Mouse (Mus musculus): Measurements from ENCODE around the gene Gm4214. TPM values are rescaled to one million over a fixed set of nuclear protein-coding genes. Genes with fewer than 3 reads are reported as not detected.
"Not testable (repeated sequence)": the region's sequence is repeated elsewhere in the genome, so short reads cannot be mapped to it uniquely, and the experiment has no call there.

Gm4214 gene
- polyA plus RNA-seq (2014; fragmentation: Nextera tagmentation; extraction: Ambion mirVana), result not detected in 2 replicates

DNA sequence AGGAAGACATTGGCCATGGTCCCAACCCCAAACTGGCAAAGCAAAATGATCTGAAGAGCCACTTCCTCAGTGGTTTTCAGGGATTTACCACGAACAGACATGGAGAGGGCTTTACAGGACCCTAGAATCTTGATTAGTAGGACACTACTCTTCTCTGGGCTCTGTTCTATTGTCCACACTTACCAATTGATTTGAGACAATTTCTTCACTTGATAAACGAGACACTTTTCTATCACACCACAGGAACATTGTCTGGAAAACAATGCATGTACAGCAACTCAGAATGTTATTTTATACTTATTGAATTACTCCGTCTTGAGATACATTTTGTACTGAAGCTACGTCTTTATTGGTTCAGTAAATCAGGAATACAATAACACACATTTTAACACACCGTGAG lies at the start of gene Gm4214:
TSS of gene Gm4214 (minus strand) at position 101 of the 400 bp plus-strand sequence.
- WGBS, result no CpG with 5 or more reads among the region's 5 CpGs
- ATAC-seq (ENCODE audit: low FRiP score); H3K4me2 ChIP-seq (replicated peaks; ENCODE audit: low read depth, low read length): not testable (repeated sequence)

DNA sequence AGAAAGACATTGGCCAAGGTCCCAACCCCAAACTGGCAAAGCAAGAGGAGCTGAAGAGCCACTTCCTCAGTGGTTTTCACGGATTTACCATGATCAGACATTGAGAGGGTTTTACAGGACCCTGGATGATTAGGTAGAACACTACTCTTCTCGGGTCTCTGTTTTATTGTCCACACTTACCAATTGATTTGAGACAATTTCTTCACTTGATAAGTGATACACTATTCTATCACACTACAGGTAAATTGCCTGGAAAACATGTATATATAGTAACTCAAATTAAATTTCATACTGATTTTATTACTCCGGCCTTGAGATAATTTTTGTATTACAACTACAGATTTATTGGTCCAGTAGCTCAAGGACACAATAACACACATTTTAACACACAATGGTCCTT lies 35.4 kb upstream of the Gm4214 start, which contains the start of gene Gm4216:
TSS of gene Gm4216 (minus strand) at position 101 of the 400 bp plus-strand sequence.
- H3K9me3 ChIP-seq (ENCODE audit: control insufficient read depth, low read length); H3K4me1 ChIP-seq (replicated peaks; ENCODE audit: control insufficient read depth, insufficient read depth, low read length); H3K36me3 ChIP-seq (ENCODE audit: control insufficient read depth, insufficient read depth, low read length); H3K27ac ChIP-seq (ENCODE audit: low read depth, low read length); ATAC-seq (ENCODE audit: low FRiP score); H3K27me3 ChIP-seq (ENCODE audit: control insufficient read depth, insufficient read depth, low read length); H3K4me3 ChIP-seq (ENCODE audit: low read depth, low read length); H3K4me2 ChIP-seq (replicated peaks; ENCODE audit: low read depth, low read length); DNase-seq (ENCODE audit: low spot score); H3K9ac ChIP-seq (ENCODE audit: low read depth, low read length): not testable (repeated sequence)
- WGBS, result no CpG with 5 or more reads among the region's 3 CpGs

More for the DNA sequence above, at the start of gene Gm4214:
- not testable (repeated sequence) for DNase-seq (ENCODE audit: low spot score); H3K9ac ChIP-seq (ENCODE audit: low read depth, low read length); H3K27ac ChIP-seq (ENCODE audit: low read depth, low read length); H3K4me3 ChIP-seq (ENCODE audit: low read depth, low read length); H3K4me1 ChIP-seq (replicated peaks; ENCODE audit: control insufficient read depth, insufficient read depth, low read length); H3K36me3 ChIP-seq (ENCODE audit: control insufficient read depth, insufficient read depth, low read length); H3K27me3 ChIP-seq (ENCODE audit: control insufficient read depth, insufficient read depth, low read length); H3K9me3 ChIP-seq (ENCODE audit: control insufficient read depth, low read length)

Other genes with a start within 250 kb of the Gm4214 start
- not detected in 2 replicates for gene Vmn1r157, start 223.0 kb downstream of the Gm4214 start, polyA plus RNA-seq (2014; fragmentation: Nextera tagmentation; extraction: Ambion mirVana)
- not detected in 2 replicates for gene Vmn1r158, start 193.9 kb downstream of the Gm4214 start, polyA plus RNA-seq (2014; fragmentation: Nextera tagmentation; extraction: Ambion mirVana)
- gene Vmn1r159, start 141.1 kb downstream of the Gm4214 start, polyA plus RNA-seq (2014; fragmentation: Nextera tagmentation; extraction: Ambion mirVana), result not detected in 2 replicates
- not detected in 2 replicates for gene Vmn1r160, start 113.4 kb downstream of the Gm4214 start, polyA plus RNA-seq (2014; fragmentation: Nextera tagmentation; extraction: Ambion mirVana)
- gene Gm4216, start 35.2 kb upstream of the Gm4214 start, polyA plus RNA-seq (2014; fragmentation: Nextera tagmentation; extraction: Ambion mirVana), result not detected in 2 replicates
- not detected in 2 replicates for gene Vmn1r163, start 70.9 kb upstream of the Gm4214 start, polyA plus RNA-seq (2014; fragmentation: Nextera tagmentation; extraction: Ambion mirVana)
- not detected in 2 replicates for gene Gm8720, start 82.8 kb upstream of the Gm4214 start, polyA plus RNA-seq (2014; fragmentation: Nextera tagmentation; extraction: Ambion mirVana)
- gene Gm10662, start 159.8 kb upstream of the Gm4214 start, polyA plus RNA-seq (2014; fragmentation: Nextera tagmentation; extraction: Ambion mirVana), result not detected in 2 replicates
- not detected in 2 replicates for gene Vmn1r165, start 232.7 kb upstream of the Gm4214 start, polyA plus RNA-seq (2014; fragmentation: Nextera tagmentation; extraction: Ambion mirVana)

Data from hindbrain, embryonic 11.5 days (tissue).